Mouse (Mus musculus) thymus, adult 2 months (tissue): Measurements from ENCODE around the gene Msn. TPM values are rescaled to one million over a fixed set of nuclear protein-coding genes. Genes with fewer than 3 reads are reported as not detected.

ENCODE experiments used
- DNase-seq: peaks from one replicate; pipeline ENCODE4 v3.0.0; 2021
- H3K27ac ChIP-seq: fragments of 200-500 bp; 2 replicates; pipeline ENCODE4 v1.5.1; 2012; ENCODE audit warnings: low read length, control low read depth; ENCODE audit not compliant: control insufficient read depth, insufficient read depth
- H3K27me3 ChIP-seq: fragments of 200-500 bp; 2 replicates; pipeline ENCODE4 v1.6.1; 2012; ENCODE audit warnings: mild to moderate bottlenecking, low read length, moderate library complexity, mixed read lengths; ENCODE audit not compliant: control insufficient read depth, insufficient read depth
- H3K36me3 ChIP-seq: fragments of 200-500 bp; 2 replicates; pipeline ENCODE4 v1.6.1; 2012; ENCODE audit warnings: mild to moderate bottlenecking, low read length, moderate library complexity; ENCODE audit not compliant: control insufficient read depth, insufficient read depth
- H3K4me1 ChIP-seq: fragments of 200-500 bp; replicated peaks from 2 replicates; pipeline ENCODE4 v1.6.1; 2012; ENCODE audit warnings: low read length; ENCODE audit not compliant: control insufficient read depth, insufficient read depth
- H3K4me3 ChIP-seq: fragments of 200-500 bp; 2 replicates; pipeline ENCODE4 v1.5.1; 2012; ENCODE audit warnings: mild to moderate bottlenecking, low read length, control low read depth, moderate library complexity; ENCODE audit not compliant: control insufficient read depth, insufficient read depth
- CTCF ChIP-seq: fragments of 200-500 bp; IDR thresholded peaks from 2 replicates; pipeline ENCODE4 v1.5.1; 2012; ENCODE audit warnings: mild to moderate bottlenecking, control low read depth, low read length, moderate library complexity, borderline replicate concordance; ENCODE audit not compliant: control insufficient read depth, poor library complexity, insufficient read depth; ENCODE audit errors: extremely low read depth
- POLR2A ChIP-seq: fragments of 200-500 bp; IDR thresholded peaks from 2 replicates; pipeline ENCODE4 v1.6.1; 2012; ENCODE audit warnings: mild to moderate bottlenecking, low read length, control low read depth, moderate library complexity; ENCODE audit not compliant: control insufficient read depth, poor library complexity, insufficient read depth; ENCODE audit errors: extremely low read depth
- WGBS: fragments of 180-500 bp; shearing (Covaris S2); methylation state at CpG from one replicate; pipeline ENCODE4 v1.1.7; 2018; 5-methylcytosine and 5-hydroxymethylcytosine counted together
- polyA plus RNA-seq: library from polyadenylated mRNA; depleted of rRNA; stranded (reverse); fragments of >200 nt; gene quantifications from 2 replicates; pipeline ENCODE4 v1.2.3, GENCODE M21; 2012

Gene Msn
- polyA plus RNA-seq, 1 experiment = 205 TPM

DNA sequence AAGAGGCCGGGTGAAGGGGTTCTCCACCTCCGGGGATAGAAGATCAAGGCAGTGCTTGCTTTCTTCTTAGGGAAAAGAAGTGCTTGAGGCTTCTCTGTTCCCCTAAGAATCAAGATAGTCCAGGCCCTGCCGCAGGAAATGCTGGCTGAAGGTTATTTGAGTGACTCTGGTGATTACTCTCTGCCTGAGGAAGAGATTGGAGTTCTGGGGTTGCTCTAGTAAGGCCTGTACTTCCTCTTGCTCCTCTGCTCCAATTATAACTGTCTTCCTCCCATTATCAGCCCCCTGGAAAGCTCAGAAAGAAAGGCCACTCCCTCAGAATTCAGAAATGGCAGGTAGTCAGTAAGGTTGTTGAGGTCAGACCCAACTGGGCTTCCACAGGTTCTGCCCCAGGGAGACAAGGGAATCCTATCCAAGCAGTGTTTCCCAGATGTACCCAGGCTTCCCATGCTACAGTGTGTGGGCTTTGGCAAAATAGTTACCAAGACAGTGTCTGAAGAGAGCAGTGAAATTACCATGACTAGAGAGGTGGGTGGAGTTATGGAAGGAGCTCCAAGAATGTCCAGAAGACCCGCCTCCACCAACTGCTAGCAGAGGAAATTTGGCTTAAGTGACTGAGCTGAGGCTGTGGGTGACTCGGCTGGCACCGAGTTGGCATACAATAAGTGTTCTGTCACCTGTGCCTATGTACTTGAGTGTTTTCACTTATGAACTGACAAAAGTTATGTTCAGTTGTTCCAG, 39.2 kb downstream of the Msn start:
- Histone ChIP-seq H3K27ac (no peak overlapping the region), H3K4me3 (no peak overlapping the region), H3K36me3 (no peaks in the 10 kb centered on the region), H3K27me3 (no peaks in the 10 kb centered on the region), H3K4me1 (peaks cover 6% of the 10 kb centered on the region; the same call in 1 of the 2 replicates)
- no peak for DNase-seq
- 56% methylated on average over 6 of the region's 6 CpGs for WGBS
- TF ChIP-seq POLR2A (no peak), CTCF (no peak)

- Histone ChIP-seq H3K27ac (no peak overlapping the region), H3K27me3 (no peaks in the 10 kb centered on the region), H3K4me1 (peaks cover 6% of the 10 kb centered on the region; the same call in 1 of the 2 replicates), H3K4me3 (no peak overlapping the region), H3K36me3 (no peaks in the 10 kb centered on the region)
- DNase-seq = no peak
- no peak for TF ChIP-seq POLR2A
- no peak for TF ChIP-seq CTCF
- WGBS = 94% methylated on average over 4 of the region's 4 CpGs
Measured at GRCm38 (mm10) chrX:96135581-96135980, 39.7 kb downstream of the Msn start.

DNA sequence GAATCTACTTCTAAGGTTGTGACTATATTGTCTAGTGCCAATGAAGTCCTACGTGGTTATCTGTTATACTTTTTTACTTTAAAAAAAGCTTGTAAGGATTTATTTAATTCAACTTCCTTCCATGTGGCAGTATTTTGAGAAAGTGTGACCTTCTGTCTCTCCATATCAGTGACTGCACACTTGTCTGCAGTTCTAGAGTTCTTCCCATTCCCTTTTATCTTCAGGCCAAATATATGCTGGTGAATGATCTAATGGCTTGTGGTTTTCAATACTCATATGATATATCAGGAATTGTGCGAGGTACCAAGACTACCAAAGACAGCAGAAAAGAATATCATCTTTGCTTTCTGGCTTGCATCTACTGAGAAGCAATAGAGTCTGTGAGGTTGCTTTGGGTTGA, 43.4 kb downstream of the Msn start:
- H3K4me1 ChIP-seq = 0 out of 2 replicates have a peak, but pooled peaks cover 2% of the 10 kb centered on the region
- H3K4me3 ChIP-seq = no peak overlapping the region
- 98% methylated on average over 2 of the region's 2 CpGs for WGBS
- no peak for DNase-seq
- H3K27ac ChIP-seq = no peak overlapping the region
- H3K27me3 ChIP-seq = no peaks in the 10 kb centered on the region
- H3K36me3 ChIP-seq = peaks cover 5% of the 10 kb centered on the region; the same call in 1 of the 2 replicates
- TF ChIP-seq POLR2A (no peak), CTCF (no peak)

DNA sequence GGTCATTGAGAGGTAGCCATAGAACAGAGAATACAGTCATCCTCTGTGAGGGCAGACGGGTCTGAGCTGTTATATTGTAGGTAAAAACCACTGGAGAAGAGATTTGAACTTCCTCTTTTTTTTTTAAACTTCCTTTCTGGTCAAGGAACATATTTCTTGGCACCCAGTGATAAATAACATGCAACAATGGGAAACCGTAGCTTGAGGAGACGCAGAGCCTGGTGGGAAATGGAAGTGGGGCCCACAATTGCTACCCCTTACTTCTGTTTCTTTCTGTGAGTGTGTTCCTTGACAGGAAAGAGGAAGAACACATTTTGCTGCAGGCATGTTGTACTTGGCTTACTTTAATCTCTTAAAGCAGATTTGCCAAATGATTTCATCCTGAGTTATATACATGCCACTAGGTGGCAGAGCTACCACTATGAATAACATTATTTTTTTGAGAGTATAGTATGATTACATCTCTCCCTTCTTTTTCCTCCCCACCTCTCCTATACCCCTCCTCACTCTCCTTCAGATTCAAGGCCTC, 49.2 kb downstream of the Msn start:
- H3K36me3 ChIP-seq = peaks cover 5% of the 10 kb centered on the region; the same call in 1 of the 2 replicates
- no peak for DNase-seq
- H3K4me1 ChIP-seq = no peaks in the 10 kb centered on the region
- no peak overlapping the region for H3K4me3 ChIP-seq
- no peak overlapping the region for H3K27ac ChIP-seq
- TF ChIP-seq POLR2A = no peak
- TF ChIP-seq CTCF = no peak
- no peaks in the 10 kb centered on the region for H3K27me3 ChIP-seq
- 39% methylated on average over 3 of the region's 3 CpGs for WGBS

DNA sequence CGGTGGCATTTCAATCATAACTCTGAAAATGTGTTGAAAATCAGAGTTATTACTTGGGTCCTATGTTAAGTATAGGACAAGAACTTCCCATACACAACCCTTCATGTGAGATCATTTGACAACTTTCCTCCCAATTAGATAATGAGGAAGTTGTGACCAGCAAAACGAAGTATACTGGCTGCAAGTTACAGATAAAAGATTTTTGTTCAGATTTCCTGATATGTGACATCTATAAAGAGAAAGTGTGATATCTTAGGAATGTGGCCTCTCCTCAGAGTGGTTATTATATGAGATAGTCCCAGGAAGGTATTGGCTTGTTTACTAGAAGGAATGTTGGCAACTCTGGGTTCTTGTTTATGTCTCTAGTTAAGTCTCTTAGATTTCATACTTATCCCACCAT, 52.4 kb downstream of the Msn start:
- DNase-seq = no peak
- TF ChIP-seq POLR2A (no peak), CTCF (no peak)
- H3K27me3 ChIP-seq = no peaks in the 10 kb centered on the region
- no peak overlapping the region for H3K27ac ChIP-seq
- 55% methylated on average over 2 of the region's 2 CpGs for WGBS
- H3K4me1 ChIP-seq = no peaks in the 10 kb centered on the region
- H3K4me3 ChIP-seq = no peak overlapping the region
- peaks cover 11% of the 10 kb centered on the region for H3K36me3 ChIP-seq

- H3K36me3 ChIP-seq = peaks cover 29% of the 10 kb centered on the region
- no peaks in the 10 kb centered on the region for H3K4me1 ChIP-seq
- no peak overlapping the region for H3K4me3 ChIP-seq
- TF ChIP-seq CTCF (no peak), POLR2A (no peak)
- no peak overlapping the region for H3K27ac ChIP-seq
- DNase-seq = no peak
- WGBS = 96% methylated on average over 3 of the region's 3 CpGs
- H3K27me3 ChIP-seq = no peaks in the 10 kb centered on the region
Measured at GRCm38 (mm10) chrX:96153362-96153761, 57.5 kb downstream of the Msn start.

DNA sequence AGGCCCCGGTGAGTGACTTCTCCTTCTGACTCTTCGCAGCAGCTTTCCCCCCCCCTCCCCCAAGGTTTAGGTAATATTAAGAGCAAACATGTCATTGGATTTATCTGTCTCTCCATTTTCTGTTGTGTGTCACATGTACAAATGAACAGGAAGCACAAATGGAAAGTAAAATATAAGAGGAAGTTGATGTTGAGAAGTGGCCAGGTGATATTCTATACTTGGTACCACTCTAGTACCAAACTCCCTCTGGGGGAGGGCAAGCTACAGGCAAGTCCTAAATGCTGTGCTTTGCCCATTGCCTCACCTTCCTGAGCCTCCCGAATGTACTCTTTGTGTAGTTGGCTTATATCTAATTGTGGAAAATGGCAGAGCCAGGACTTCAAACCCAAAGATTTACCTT, 62.1 kb downstream of the Msn start:
- 72% methylated on average over 3 of the region's 3 CpGs for WGBS
- Histone ChIP-seq H3K27me3 (no peaks in the 10 kb centered on the region), H3K4me3 (no peak overlapping the region), H3K4me1 (no peaks in the 10 kb centered on the region), H3K36me3 (peaks cover 31% of the 10 kb centered on the region; the same call in 1 of the 2 replicates), H3K27ac (no peak overlapping the region)
- DNase-seq = no peak
- TF ChIP-seq POLR2A = no peak
- TF ChIP-seq CTCF = no peak
